Mouse (Mus musculus) intestine, postnatal 0 days (tissue): ENCODE measurements around the gene Acot7. TPM values are rescaled to one million over a fixed set of nuclear protein-coding genes. Genes with fewer than 3 reads are reported as not detected.

Source experiments
- ATAC-seq: fragments of 200-750 bp; cut with Nextera tagmentation; 2 replicates; pipeline ENCODE4 v1.8.0; 2017; ENCODE audit warnings: mild to moderate bottlenecking, moderate TSS enrichment, moderate library complexity
- H3K27ac ChIP-seq: fragments of 300-500 bp; sonication (generic); 2 replicates; pipeline ENCODE4 v1.5.1; 2014; ENCODE audit warnings: mild to moderate bottlenecking, low read depth, low read length, moderate library complexity
- H3K27me3 ChIP-seq: fragments of 300-500 bp; sonication (generic); replicated peaks from 2 replicates; pipeline ENCODE4 v1.6.1; 2014; ENCODE audit warnings: low read length, mixed read lengths; ENCODE audit not compliant: control insufficient read depth, insufficient read depth
- H3K36me3 ChIP-seq: fragments of 300-500 bp; sonication (generic); 2 replicates; pipeline ENCODE4 v1.6.1; 2014; ENCODE audit warnings: mild to moderate bottlenecking, moderate library complexity; ENCODE audit not compliant: control insufficient read depth, insufficient read depth
- H3K4me1 ChIP-seq: fragments of 300-500 bp; sonication (generic); replicated peaks from 2 replicates; pipeline ENCODE4 v1.6.1; 2014; ENCODE audit warnings: antibody characterized with exemption, low read length, mixed read lengths; ENCODE audit not compliant: control insufficient read depth, insufficient read depth
- H3K4me2 ChIP-seq: fragments of 300-500 bp; sonication (generic); replicated peaks from 2 replicates; pipeline ENCODE4 v1.6.1; 2014; ENCODE audit warnings: low read depth, mild to moderate bottlenecking, moderate library complexity
- H3K4me3 ChIP-seq: fragments of 300-500 bp; sonication (generic); 2 replicates; pipeline ENCODE4 v1.5.1; 2014; ENCODE audit warnings: low read depth, low read length
- H3K9ac ChIP-seq: fragments of 300-500 bp; sonication (generic); 2 replicates; pipeline ENCODE4 v1.6.1; 2014; ENCODE audit warnings: mild to moderate bottlenecking, low read depth, low read length
- H3K9me3 ChIP-seq: fragments of 300-500 bp; sonication (generic); 2 replicates; pipeline ENCODE4 v1.6.1; 2016; ENCODE audit warnings: mixed run types; ENCODE audit not compliant: control insufficient read depth
- CTCF ChIP-seq: sonication (generic); IDR thresholded peaks from 2 replicates; pipeline ENCODE4 v1.5.1; 2016; ENCODE audit warnings: low read depth, mild to moderate bottlenecking, control low read depth, antibody characterized with exemption, moderate library complexity
- WGBS: fragments of 180-500 bp; shearing (Covaris S2); extraction: QIAGEN DNeasy Blood & Tissue Kit; methylation state at CpG from one replicate; pipeline ENCODE4 v1.1.7; 2014; 5-methylcytosine and 5-hydroxymethylcytosine counted together
- polyA plus RNA-seq: library from polyadenylated mRNA; unstranded; fragments of >200 nt; fragmentation: Nextera tagmentation; extraction: Ambion mirVana; gene quantifications from 2 replicates; pipeline ENCODE4 v1.2.1, GENCODE M21; 2015

Acot7 gene
- polyA plus RNA-seq, 1 experiment from 2014 or later, result 28.7 TPM

GRCm38 (mm10) chr4:152270599-152270998, 92.7 kb downstream of the Acot7 start:
- Histone ChIP-seq H3K27ac (no peak overlapping the region), H3K27me3 (peaks cover 8% of the 10 kb centered on the region; the same call in 1 of the 2 replicates), H3K4me1 (no peaks in the 10 kb centered on the region), H3K9ac (no peak overlapping the region), H3K4me3 (no peak overlapping the region), H3K9me3 (no peaks in the 10 kb centered on the region), H3K4me2 (no peak overlapping the region), H3K36me3 (no peaks in the 10 kb centered on the region; the same call in 1 of the 2 replicates)
- 85% methylated on average over 9 of the region's 9 CpGs for WGBS
- ATAC-seq, result no peak
- no peak for TF ChIP-seq CTCF

- H3K4me3 ChIP-seq, result no peak overlapping the region
- ATAC-seq, result no peak
- H3K4me2 ChIP-seq, result no peak overlapping the region
- no peaks in the 10 kb centered on the region for H3K9me3 ChIP-seq
- no peaks in the 10 kb centered on the region; the same call in 1 of the 2 replicates for H3K36me3 ChIP-seq
- H3K27ac ChIP-seq, result no peak overlapping the region
- no peak overlapping the region for H3K9ac ChIP-seq
- peaks cover 8% of the 10 kb centered on the region; the same call in 1 of the 2 replicates for H3K27me3 ChIP-seq
- 94% methylated on average over 11 of the region's 11 CpGs for WGBS
- no peaks in the 10 kb centered on the region for H3K4me1 ChIP-seq
- no peak for TF ChIP-seq CTCF
Observed at GRCm38 (mm10) chr4:152271334-152271733, 93.4 kb downstream of the Acot7 start.

DNA sequence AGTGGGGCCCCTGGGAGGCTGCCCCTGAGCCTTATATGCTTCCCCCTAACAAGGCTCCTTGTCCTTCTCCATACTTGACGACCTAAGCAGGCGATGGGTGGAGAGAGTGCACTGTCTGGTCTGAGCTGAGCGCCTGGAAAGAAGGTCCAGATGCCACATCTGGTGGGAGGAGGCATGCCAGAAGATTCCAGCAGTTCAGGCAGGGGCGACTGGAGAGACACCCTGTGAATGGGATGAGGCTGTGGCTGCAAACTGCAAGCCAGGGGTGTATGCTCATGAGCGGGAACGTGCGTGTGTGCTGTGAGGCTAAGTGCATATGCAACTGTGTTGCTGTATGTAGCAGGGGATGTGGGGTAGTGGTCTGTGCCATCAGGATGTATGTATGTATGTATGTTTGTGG, 94.1 kb downstream of the Acot7 start:
- H3K9ac ChIP-seq, result no peak overlapping the region
- H3K36me3 ChIP-seq, result no peaks in the 10 kb centered on the region; the same call in 1 of the 2 replicates
- H3K27ac ChIP-seq, result no peak overlapping the region
- TF ChIP-seq CTCF, result no peak
- H3K4me1 ChIP-seq, result no peaks in the 10 kb centered on the region
- peaks cover 8% of the 10 kb centered on the region; the same call in 1 of the 2 replicates for H3K27me3 ChIP-seq
- 59% methylated on average over 7 of the region's 7 CpGs for WGBS
- ATAC-seq, result no peak
- H3K4me2 ChIP-seq, result no peak overlapping the region
- H3K4me3 ChIP-seq, result no peak overlapping the region
- H3K9me3 ChIP-seq, result no peaks in the 10 kb centered on the region

DNA sequence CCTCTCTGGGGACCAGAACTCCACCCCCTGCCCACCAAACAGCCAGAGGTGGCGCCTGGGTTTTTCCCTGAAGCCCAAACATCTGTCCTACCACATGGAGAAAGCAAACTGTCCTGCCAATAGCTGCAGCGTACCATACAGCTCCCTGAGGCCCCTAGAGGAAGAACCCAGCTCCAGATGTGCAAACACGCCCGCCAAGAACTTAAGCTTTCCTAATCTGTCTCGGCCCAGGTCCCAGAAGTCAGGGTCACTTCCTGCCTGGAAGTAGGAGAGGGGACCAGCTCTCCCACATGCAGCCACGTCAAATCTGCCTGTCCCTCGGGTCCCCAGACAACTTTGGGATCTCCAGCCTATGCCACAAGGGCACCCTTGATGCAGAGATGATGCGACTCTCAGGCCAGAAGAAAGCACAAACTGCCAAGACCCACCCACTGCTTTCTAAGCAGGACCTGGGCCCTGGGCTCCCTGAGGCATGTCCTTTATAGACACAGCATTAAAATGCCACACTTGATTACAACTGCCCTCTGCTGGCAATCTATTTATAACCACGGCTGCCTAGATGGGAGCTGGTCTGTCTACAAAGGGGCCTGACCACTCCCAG, 94.6 kb downstream of the Acot7 start:
- H3K9me3 ChIP-seq, result no peaks in the 10 kb centered on the region
- H3K4me3 ChIP-seq, result no peak overlapping the region
- no peaks in the 10 kb centered on the region for H3K4me1 ChIP-seq
- peak; percentile 58 for TF ChIP-seq CTCF
- 32% methylated on average over 9 of the region's 9 CpGs for WGBS
- H3K27ac ChIP-seq, result no peak overlapping the region
- no peak overlapping the region for H3K4me2 ChIP-seq
- H3K36me3 ChIP-seq, result no peaks in the 10 kb centered on the region; the same call in 1 of the 2 replicates
- H3K9ac ChIP-seq, result no peak overlapping the region
- H3K27me3 ChIP-seq, result peaks cover 8% of the 10 kb centered on the region; the same call in 1 of the 2 replicates
- no peak for ATAC-seq

- Histone ChIP-seq H3K9me3 (no peaks in the 10 kb centered on the region), H3K4me2 (no peak overlapping the region), H3K4me1 (no peaks in the 10 kb centered on the region), H3K9ac (no peak overlapping the region), H3K36me3 (no peaks in the 10 kb centered on the region; the same call in 1 of the 2 replicates), H3K4me3 (no peak overlapping the region), H3K27me3 (peaks cover 8% of the 10 kb centered on the region; the same call in 1 of the 2 replicates), H3K27ac (peak overlapping the region; percentile 29; the same call in 1 of the 2 replicates)
- 37% methylated on average over 3 of the region's 3 CpGs for WGBS
- no peak for TF ChIP-seq CTCF
- ATAC-seq, result no peak
Observed at GRCm38 (mm10) chr4:152273191-152273590, 95.3 kb downstream of the Acot7 start.

- TF ChIP-seq CTCF, result no peak
- Histone ChIP-seq H3K4me2 (peak within 1 kb of the TSS; percentile 85), H3K9ac (peak within 1 kb of the TSS; percentile 54), H3K36me3 (no peaks in the 10 kb centered on the region; the same call in 1 of the 2 replicates), H3K9me3 (no peaks in the 10 kb centered on the region), H3K4me3 (peak within 1 kb of the TSS; percentile 53), H3K4me1 (no peaks in the 10 kb centered on the region), H3K27ac (peak within 1 kb of the TSS; percentile 29; the same call in 1 of the 2 replicates), H3K27me3 (peaks cover 8% of the 10 kb centered on the region; the same call in 1 of the 2 replicates)
- peak; percentile 52 for ATAC-seq
- 2% methylated on average over 44 of the region's 48 CpGs for WGBS
Observed at GRCm38 (mm10) chr4:152273621-152274236, 95.8 kb downstream of the Acot7 start, which contains the start of gene Gpr153. Gene Gpr153 (plus strand): TSS chr4:152274232.
